Mouse (Mus musculus): ENCODE results near the gene Bri3. TPM values are rescaled to one million over a fixed set of nuclear protein-coding genes. Genes with fewer than 3 reads are reported as not detected.

Gene Bri3
- polyA plus RNA-seq, 1 experiment from 2014 or later, result 136 TPM

DNA sequence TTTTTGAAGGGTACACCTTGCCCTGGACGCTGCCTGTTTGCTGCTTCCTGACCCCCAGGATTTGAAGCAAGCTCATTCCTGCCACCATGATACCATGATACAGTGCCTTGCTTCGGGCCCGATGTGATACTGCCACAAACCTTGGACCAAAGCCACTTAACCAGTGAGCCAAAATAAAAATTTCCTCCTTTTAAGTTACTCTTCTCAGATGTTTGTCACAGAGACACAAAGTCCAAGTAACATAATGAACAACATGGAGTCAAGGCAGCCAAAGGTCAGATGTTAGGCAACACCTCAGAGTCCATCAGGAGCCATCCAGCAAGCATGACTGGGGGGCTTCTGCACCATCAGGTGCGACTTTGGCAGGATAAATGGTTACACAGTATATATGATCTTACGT lies 11.7 kb upstream of the Bri3 start:
- POLR2A ChIA-PET, result no interaction called here
- no peak for TF ChIP-seq CTCF (IDR thresholded peaks at IDR 0.05)
- in situ Hi-C loops (cut with MboI; ENCODE audit: low pct_unique_long_range_greater_than_20kb), result no loop called here
- DNase-seq (ENCODE audit: low read depth, low spot score) (no peak), ATAC-seq (no peak)
- no peaks in the 10 kb centered on the region for H3K27me3 ChIP-seq
- CTCF ChIA-PET, result no interaction called here

DNA sequence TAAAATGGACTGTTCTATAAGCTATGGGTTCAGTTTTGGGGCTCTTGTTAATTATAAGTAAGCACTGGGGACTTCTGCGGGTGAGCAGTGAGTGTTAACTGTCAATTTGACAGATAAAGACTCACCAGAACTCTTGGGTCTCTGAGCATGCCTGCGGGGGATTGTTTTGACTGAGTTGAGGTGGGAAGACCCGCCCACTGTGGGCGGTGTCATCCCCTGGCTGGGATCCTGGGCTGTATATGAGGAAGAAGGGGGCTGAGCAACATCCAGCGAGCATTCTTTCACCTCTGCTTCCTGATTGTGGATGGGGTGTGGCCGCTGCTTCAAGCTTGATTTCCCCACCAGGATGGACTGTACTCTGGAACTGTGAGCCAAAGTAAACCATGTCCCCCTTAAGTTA lies 10.0 kb upstream of the Bri3 start:
- ChIA-PET POLR2A (no interaction called here), CTCF (interaction anchor here (1.5 kb wide), 1 partner anchor 16 kb away, joined by 4 read pairs; no protein-coding TSS in a partner anchor)
- DNase-seq (ENCODE audit: low read depth, low spot score) (no peak), ATAC-seq (no peak)
- in situ Hi-C loops (cut with MboI; ENCODE audit: low pct_unique_long_range_greater_than_20kb), result no loop called here
- TF ChIP-seq CTCF (IDR thresholded peaks at IDR 0.05), result no peak
- no peaks in the 10 kb centered on the region for H3K27me3 ChIP-seq

DNA sequence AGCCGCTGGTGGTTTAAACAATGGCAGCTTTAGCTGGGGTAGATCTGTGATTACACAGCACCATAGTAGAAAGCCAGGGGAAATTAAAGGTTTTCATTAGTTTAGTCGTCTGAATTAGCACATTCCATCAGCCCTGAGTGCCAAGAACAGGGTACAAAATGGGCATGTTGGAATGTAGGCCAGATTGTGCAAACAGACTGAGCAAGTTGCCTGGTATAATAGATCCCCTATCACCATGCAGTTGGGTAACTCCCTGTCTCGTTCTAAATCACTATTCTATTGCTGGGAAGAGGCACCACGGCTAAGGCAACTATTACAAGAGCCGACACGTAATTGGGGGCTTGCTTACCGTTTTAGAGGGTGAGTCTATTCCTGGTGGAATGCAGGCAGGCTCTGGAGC lies 9.5 kb upstream of the Bri3 start:
- TF ChIP-seq CTCF (IDR thresholded peaks at IDR 0.05), result no peak
- ATAC-seq (no peak), DNase-seq (ENCODE audit: low read depth, low spot score) (no peak)
- ChIA-PET CTCF (interaction anchor here (1.4 kb wide), 1 partner anchor 27 kb away, joined by 4 read pairs; no protein-coding TSS in a partner anchor), POLR2A (no interaction called here)
- in situ Hi-C loops (cut with MboI; ENCODE audit: low pct_unique_long_range_greater_than_20kb), result no loop called here
- no peaks in the 10 kb centered on the region for H3K27me3 ChIP-seq

DNA sequence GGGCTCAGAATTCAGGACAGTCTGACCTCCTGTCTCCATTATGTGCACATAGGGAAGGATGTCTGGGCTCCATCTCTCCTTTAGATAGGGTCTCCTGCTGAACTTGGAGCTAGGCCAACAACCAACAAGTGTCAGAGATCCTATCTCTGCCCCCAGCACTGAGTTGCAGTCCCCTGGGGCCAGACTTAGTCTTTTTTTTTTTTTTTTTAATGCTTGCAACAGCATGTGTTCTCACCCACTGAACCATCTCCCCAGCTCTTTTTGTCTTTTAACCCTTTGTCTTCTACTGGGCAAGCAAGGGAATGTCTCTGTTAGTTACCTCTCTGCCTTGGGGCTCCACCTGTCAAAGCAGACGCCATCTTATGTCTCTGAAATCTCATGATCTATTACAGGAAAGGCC lies 5.3 kb upstream of the Bri3 start:
- in situ Hi-C loops (cut with MboI; ENCODE audit: low pct_unique_long_range_greater_than_20kb), result no loop called here
- no peak for TF ChIP-seq CTCF (IDR thresholded peaks at IDR 0.05)
- ATAC-seq (no peak), DNase-seq (ENCODE audit: low read depth, low spot score) (no peak)
- ChIA-PET POLR2A (no interaction called here), CTCF (interaction anchor here (0.8 to 1.0 kb wide), 2 partner anchors 9 to 17 kb away, joined by 3 read pairs; no protein-coding TSS in a partner anchor)
- no peaks in the 10 kb centered on the region for H3K27me3 ChIP-seq

DNA sequence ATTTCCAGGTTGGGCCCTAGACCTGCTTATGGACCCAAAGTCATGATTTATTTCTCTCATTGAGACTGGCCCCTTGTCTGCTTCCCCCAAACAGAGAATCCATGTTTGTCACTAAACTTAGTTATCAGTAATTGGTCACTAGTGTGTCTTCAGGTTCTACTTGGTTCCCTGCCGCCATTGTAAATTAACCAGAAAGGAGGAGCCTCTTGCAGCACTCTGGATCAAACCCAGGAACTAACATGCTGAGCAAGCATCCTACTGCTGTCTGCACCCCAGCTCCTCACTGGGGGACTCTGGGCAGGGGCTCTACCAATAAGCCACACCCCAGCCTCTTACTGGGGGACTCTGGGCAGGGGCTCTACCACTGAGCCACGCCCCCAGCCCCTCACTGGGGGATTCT lies 1.4 kb downstream of the Bri3 start:
- in situ Hi-C loops (cut with MboI; ENCODE audit: low pct_unique_long_range_greater_than_20kb), result no loop called here
- H3K27me3 ChIP-seq, result no peaks in the 10 kb centered on the region
- ATAC-seq, result no peak
- DNase-seq (ENCODE audit: low read depth, low spot score), result no peak
- TF ChIP-seq CTCF (IDR thresholded peaks at IDR 0.05), result no peak
- POLR2A ChIA-PET, result no interaction called here
- CTCF ChIA-PET, result no interaction called here

DNA sequence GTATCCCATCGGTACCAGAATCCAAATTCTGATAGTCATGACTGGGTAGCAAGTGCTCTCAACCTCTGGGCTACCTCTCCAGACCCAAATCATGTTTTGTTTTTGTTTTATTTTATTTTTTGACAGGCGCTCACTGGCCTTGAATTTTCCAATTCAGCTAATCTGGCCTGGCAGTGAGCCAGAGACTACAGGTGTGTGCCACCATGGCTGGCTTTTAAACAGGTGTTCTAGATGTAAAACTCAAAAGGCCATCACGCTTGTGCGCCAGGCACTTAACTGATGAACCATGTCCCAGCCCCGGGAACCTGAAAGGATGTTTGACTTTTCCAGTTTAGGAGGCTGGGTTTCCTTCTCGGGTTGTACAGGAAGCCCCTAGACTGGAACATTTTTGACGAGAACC lies 2.4 kb downstream of the Bri3 start:
- ChIA-PET POLR2A (no interaction called here), CTCF (no interaction called here)
- in situ Hi-C loops (cut with MboI; ENCODE audit: low pct_unique_long_range_greater_than_20kb), result no loop called here
- no peak for ATAC-seq
- no peaks in the 10 kb centered on the region for H3K27me3 ChIP-seq
- no peak for DNase-seq (ENCODE audit: low read depth, low spot score)
- no peak for TF ChIP-seq CTCF (IDR thresholded peaks at IDR 0.05)

DNA sequence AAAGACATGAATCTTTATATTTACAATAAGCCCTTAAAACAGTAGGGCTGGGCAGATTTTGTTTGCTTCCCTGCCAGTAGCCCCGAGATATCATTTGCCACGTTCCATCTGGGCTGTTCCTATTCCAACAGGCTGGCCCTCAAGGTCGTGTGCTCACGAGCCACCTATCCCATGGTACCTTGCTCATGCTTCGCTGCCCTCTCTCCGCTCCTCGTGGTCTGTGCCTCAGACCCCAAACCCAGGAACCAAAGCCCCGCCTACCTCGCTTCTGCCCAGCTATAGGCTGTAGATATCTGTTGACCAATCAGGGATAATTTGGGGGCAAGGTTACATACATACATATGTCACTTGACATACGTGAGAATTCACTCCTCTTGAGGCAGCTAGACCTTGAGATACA lies 3.1 kb downstream of the Bri3 start:
- DNase-seq (ENCODE audit: low read depth, low spot score), result no peak
- CTCF ChIA-PET, result no interaction called here
- TF ChIP-seq CTCF (IDR thresholded peaks at IDR 0.05), result no peak
- POLR2A ChIA-PET, result interaction anchor here (0.6 kb wide), 1 partner anchor 15 kb away, joined by 4 read pairs; no protein-coding TSS in a partner anchor
- in situ Hi-C loops (cut with MboI; ENCODE audit: low pct_unique_long_range_greater_than_20kb), result no loop called here
- ATAC-seq, result no peak
- no peaks in the 10 kb centered on the region for H3K27me3 ChIP-seq

DNA sequence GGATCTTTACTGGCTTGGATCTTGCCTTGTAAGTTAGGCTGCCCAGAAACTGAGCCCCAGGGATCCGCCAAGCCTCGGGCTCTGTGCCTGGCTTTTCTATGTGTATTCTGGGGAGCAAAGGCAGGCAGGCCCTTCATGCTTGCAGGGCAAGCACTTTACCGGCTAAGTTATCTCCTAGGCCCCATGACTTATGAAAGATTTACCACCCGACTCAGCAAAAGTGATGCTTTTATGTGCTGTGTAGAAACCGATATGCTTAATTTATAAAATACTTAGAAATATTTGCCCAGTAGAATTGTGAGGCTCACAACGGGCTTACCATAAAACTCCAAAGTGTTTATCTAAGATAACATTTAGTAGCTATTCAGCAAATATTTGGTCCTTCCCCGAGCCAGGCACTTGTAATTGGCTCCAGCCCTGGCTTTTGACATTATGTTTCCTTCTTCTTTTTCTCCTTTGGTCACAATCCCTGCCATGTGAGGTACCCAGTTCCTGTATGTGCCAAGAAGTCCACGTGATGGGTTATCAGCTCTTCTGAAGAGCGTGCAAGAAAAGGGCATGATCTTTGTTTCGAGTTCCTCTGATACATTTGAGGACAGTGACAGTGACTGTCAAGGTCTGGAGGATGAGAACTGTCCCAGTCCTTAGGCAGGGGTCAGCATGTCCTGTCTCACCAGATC lies 3.8 kb downstream of the Bri3 start:
- H3K27me3 ChIP-seq, result no peaks in the 10 kb centered on the region
- no peak for TF ChIP-seq CTCF (IDR thresholded peaks at IDR 0.05)
- CTCF ChIA-PET, result interaction anchor here (1.2 kb wide), 1 partner anchor 9 kb away, joined by 3 read pairs; no protein-coding TSS in a partner anchor
- in situ Hi-C loops (cut with MboI; ENCODE audit: low pct_unique_long_range_greater_than_20kb), result no loop called here
- DNase-seq (ENCODE audit: low read depth, low spot score) (no peak), ATAC-seq (no peak)
- POLR2A ChIA-PET, result interaction anchor here (0.6 kb wide), 1 partner anchor 16 kb away, joined by 4 read pairs; no protein-coding TSS in a partner anchor

DNA sequence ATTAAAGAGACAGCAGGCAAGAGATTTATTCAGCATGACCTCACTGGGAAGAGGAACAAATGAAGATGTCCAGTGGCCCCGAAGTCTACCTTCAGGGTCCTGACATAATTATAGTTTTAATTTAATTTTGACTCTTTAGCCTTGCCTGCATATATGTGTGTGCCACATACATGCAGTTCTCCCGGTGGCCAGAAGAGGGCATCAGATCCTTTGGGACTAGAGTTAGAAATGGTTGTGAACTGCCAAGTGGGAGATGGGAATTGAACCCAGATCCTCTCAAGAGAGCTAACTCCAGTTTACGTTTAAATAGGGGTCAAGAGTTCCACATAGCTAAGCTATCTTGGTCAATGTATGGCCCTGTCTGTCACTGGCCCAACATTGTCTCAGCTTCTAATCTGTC lies 5.6 kb downstream of the Bri3 start:
- ATAC-seq (no peak), DNase-seq (ENCODE audit: low read depth, low spot score) (no peak)
- ChIA-PET CTCF (interaction anchor here (1.5 kb wide), 1 partner anchor 16 kb away, joined by 4 read pairs; no protein-coding TSS in a partner anchor), POLR2A (no interaction called here)
- no peak for TF ChIP-seq CTCF (IDR thresholded peaks at IDR 0.05)
- H3K27me3 ChIP-seq, result no peaks in the 10 kb centered on the region
- in situ Hi-C loops (cut with MboI; ENCODE audit: low pct_unique_long_range_greater_than_20kb), result no loop called here

DNA sequence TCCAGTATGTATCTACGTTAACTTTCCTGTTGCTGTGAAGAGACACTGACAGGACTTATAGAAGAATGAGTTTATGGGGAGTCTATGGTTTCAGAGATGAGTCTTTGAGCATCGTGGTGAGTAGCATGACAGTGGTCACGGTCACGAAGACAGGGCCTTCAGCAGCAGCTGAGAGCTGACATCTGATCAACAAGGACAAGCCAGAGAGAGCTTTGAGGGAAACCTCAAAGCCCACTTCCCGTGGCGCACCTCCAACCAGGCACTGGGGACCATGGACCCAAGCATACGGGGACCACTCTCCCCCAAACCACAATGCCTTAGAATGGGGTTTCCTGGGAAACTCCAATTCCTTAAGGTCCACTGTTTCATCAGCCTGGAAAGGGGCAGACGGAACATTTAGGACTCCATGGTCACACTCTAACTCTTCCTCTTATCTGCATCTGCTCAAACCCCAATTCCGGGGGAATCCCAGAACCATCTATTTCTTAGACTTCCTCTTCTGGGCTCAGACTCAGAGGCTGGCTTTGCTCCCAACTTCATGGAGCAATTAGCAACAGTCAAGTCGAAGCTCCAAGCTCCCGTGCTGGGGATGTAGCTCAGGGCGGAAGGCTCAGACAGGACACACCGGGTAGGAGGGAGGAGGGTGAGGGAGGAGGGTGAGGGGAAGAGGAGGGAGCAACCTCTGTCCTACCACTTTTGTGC lies 7.8 kb downstream of the Bri3 start:
- no peak for TF ChIP-seq CTCF (IDR thresholded peaks at IDR 0.05)
- CTCF ChIA-PET, result no interaction called here
- ATAC-seq (no peak), DNase-seq (ENCODE audit: low read depth, low spot score) (no peak)
- no peaks in the 10 kb centered on the region for H3K27me3 ChIP-seq
- POLR2A ChIA-PET, result no interaction called here
- in situ Hi-C loops (cut with MboI; ENCODE audit: low pct_unique_long_range_greater_than_20kb), result no loop called here

DNA sequence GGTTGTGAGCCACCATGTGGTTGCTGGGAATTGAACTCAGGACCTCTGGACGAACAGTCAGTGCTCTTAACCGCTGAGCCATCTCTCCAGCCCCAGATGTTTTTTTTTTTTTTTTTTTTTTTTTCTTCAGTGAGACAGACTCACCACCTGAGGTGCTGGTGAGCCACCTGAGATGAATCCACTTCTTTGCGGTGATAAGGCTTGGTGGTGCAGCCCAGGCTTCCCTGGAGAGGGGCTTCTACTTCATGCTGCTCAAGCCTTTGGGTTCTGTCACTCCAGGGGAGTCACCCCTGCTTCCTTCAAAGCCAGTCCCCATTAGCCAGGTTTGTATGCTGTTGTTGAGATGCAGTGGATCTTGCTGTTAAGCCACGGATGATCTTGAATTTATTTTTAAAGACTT lies 9.0 kb downstream of the Bri3 start:
- no peak for ATAC-seq

More for the DNA sequence above, 9.0 kb downstream of the Bri3 start:
- TF ChIP-seq CTCF (IDR thresholded peaks at IDR 0.05), result no peak
- ChIA-PET POLR2A (interaction anchor here (0.7 kb wide), 1 partner anchor 23 kb away, joined by 3 read pairs; no protein-coding TSS in a partner anchor), CTCF (no interaction called here)
- H3K27me3 ChIP-seq, result no peaks in the 10 kb centered on the region
- no peak for DNase-seq (ENCODE audit: low read depth, low spot score)
- in situ Hi-C loops (cut with MboI; ENCODE audit: low pct_unique_long_range_greater_than_20kb), result no loop called here
